In the genomic region with DNA sequence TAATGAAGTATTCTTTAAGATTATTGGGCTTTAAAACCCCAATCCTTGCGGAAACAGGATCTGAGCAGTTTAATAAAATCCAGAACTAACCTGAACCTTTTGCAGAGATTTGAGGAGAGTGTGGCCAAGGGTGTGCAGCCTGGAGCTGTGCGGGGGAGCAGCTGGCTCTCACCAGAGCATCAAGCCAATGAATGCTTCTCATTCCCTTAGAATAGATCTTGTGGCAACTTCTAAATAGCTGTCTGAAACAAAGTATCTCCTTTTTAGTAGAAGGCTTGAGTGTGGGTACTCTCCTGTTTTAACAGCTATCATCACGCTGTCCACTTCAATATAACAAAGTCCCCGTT, we compare ENCODE assay signal across 17 mouse cellular contexts. TPM values are rescaled to one million over a fixed set of nuclear protein-coding genes. Genes with fewer than 3 reads are reported as not detected.
DNase-seq lines count a peak whose midpoint lies in the region; ATAC-seq lines count a peak whose summit lies in the region.
"Had no signal": no experiment of that assay in that cellular context is flagged by ENCODE, and none has a peak within 500 bp of the region (broad histone marks: within the 10 kb centered on the region; RNA-seq: fewer than 3 reads in every experiment).

No protein-coding gene starts in this region.

- no peak overlapping the region for H3K4me3 ChIP-seq in midbrain, embryonic 15.5 days
- no peak overlapping the region for H3K4me3 ChIP-seq in midbrain, embryonic 10.5 days
- H3K4me3 ChIP-seq in embryonic facial prominence, embryonic 15.5 days (replicated peaks) = no peak overlapping the region
- H3K4me3 ChIP-seq: liver, embryonic 15.5 days; neural tube, embryonic 12.5 days had no signal

- no peak for DNase-seq in frontal cortex, postnatal 14 days (ENCODE audit: low spot score in 2 of 2)
- DNase-seq in midbrain, embryonic 10.5 days (ENCODE audit: low spot score) = no peak
- peak; percentile 44 for DNase-seq in testis, postnatal 10 days (ENCODE audit: low spot score)
- DNase-seq in gastrocnemius, postnatal 25 days = no peak
- DNase-seq in adrenal gland, postnatal 4 days (ENCODE audit: low spot score in 2 of 2) = no peak
- DNase-seq: cerebellum, adult 9-11 months; gastrocnemius, postnatal 14 days; lung, postnatal 14 days; right cerebral cortex, postnatal 25 days had no signal

- H3K4me2 ChIP-seq in midbrain, embryonic 15.5 days = no peak overlapping the region
- H3K4me2 ChIP-seq in embryonic facial prominence, embryonic 15.5 days (replicated peaks) = no peak overlapping the region
- H3K4me2 ChIP-seq: heart, embryonic 11.5 days; liver, embryonic 15.5 days; neural tube, embryonic 12.5 days had no signal

- H3K9ac ChIP-seq in midbrain, embryonic 15.5 days = no peak overlapping the region
- no peak overlapping the region for H3K9ac ChIP-seq in embryonic facial prominence, embryonic 15.5 days
- H3K9ac ChIP-seq: liver, embryonic 15.5 days; neural tube, embryonic 12.5 days had no signal

- no peaks in the 10 kb centered on the region for H3K36me3 ChIP-seq in midbrain, embryonic 15.5 days (replicated peaks)
- H3K36me3 ChIP-seq in midbrain, embryonic 10.5 days = no peaks in the 10 kb centered on the region
- no peaks in the 10 kb centered on the region for H3K36me3 ChIP-seq in embryonic facial prominence, embryonic 15.5 days
- H3K36me3 ChIP-seq: liver, embryonic 15.5 days; neural tube, embryonic 12.5 days had no signal

- H3K4me1 ChIP-seq in midbrain, embryonic 15.5 days = no peaks in the 10 kb centered on the region
- no peaks in the 10 kb centered on the region for H3K4me1 ChIP-seq in midbrain, embryonic 10.5 days
- peaks cover 9% of the 10 kb centered on the region for H3K4me1 ChIP-seq in embryonic facial prominence, embryonic 15.5 days
- H3K4me1 ChIP-seq: neural tube, embryonic 12.5 days had no signal

- WGBS in midbrain, embryonic 15.5 days = 75% methylated on average over 4 of the region's 4 CpGs
- WGBS in midbrain, embryonic 10.5 days = 87% methylated on average over 4 of the region's 4 CpGs
- WGBS in embryonic facial prominence, embryonic 15.5 days = 38% methylated on average over 4 of the region's 4 CpGs

- peak; percentile 65; the same call in 1 of the 2 replicates for ATAC-seq in frontal cortex, adult (ENCODE audit: low TSS enrichment)
- ATAC-seq in midbrain, embryonic 15.5 days (replicated peaks) = no peak
- peak; percentile 84 for ATAC-seq in embryonic facial prominence, embryonic 15.5 days (ENCODE audit: insufficient number of reproducible peaks, low FRiP score, low TSS enrichment, low read depth)
- ATAC-seq: inflammation-experienced regulatory T-cells, adult 6 months had no signal

- 0 out of 2 replicates have a peak overlapping the region, but pooled peaks have one; percentile 12 for H3K27ac ChIP-seq in midbrain, embryonic 15.5 days
- H3K27ac ChIP-seq in midbrain, embryonic 10.5 days (replicated peaks) = no peak overlapping the region
- peak overlapping the region; percentile 52; the same call in 1 of the 2 replicates for H3K27ac ChIP-seq in embryonic facial prominence, embryonic 15.5 days (replicated peaks)
- H3K27ac ChIP-seq: liver, embryonic 15.5 days; neural tube, embryonic 12.5 days had no signal

- no peaks in the 10 kb centered on the region for H3K9me3 ChIP-seq in midbrain, embryonic 15.5 days
- no peaks in the 10 kb centered on the region for H3K9me3 ChIP-seq in midbrain, embryonic 10.5 days (replicated peaks)
- H3K9me3 ChIP-seq in embryonic facial prominence, embryonic 15.5 days (replicated peaks) = no peaks in the 10 kb centered on the region
- H3K9me3 ChIP-seq: liver, embryonic 15.5 days; megakaryocyte, embryonic 14.5 days; neural tube, embryonic 12.5 days had no signal

- no peaks in the 10 kb centered on the region for H3K27me3 ChIP-seq in midbrain, embryonic 15.5 days (replicated peaks)
- H3K27me3 ChIP-seq in midbrain, embryonic 10.5 days (ENCODE audit: low read depth, poor library complexity, severe bottlenecking) = no peaks in the 10 kb centered on the region
- H3K27me3 ChIP-seq in embryonic facial prominence, embryonic 15.5 days = no peaks in the 10 kb centered on the region
- H3K27me3 ChIP-seq: liver, embryonic 15.5 days; megakaryocyte, embryonic 14.5 days; neural tube, embryonic 12.5 days had no signal

RNA-seq across cellular contexts. Expression of a gene that starts 25.1 kb away (rescaled TPM):
- 87.9 and 104 TPM in 2 replicates for polyA plus RNA-seq in midbrain, embryonic 15.5 days (2015; fragmentation: Nextera tagmentation; extraction: Ambion mirVana)
- polyA plus RNA-seq in midbrain, embryonic 10.5 days (2016; fragmentation: Nextera tagmentation; extraction: Ambion mirVana) = 92.8 and 96.8 TPM in 2 replicates
- polyA plus RNA-seq in embryonic facial prominence, embryonic 15.5 days (2015; fragmentation: Nextera tagmentation; extraction: Ambion mirVana) = 74.4 and 88.1 TPM in 2 replicates
- 1 to 10 TPM; 1.6 to 1.9 TPM for total RNA-seq in gastrocnemius, postnatal 25 days (2021)
- total RNA-seq in adrenal gland, postnatal 4 days (2021) = 10 to 100 TPM; 35.6 to 39.9 TPM
